Mouse (Mus musculus): ENCODE measurements around the gene Myh14.

GRCm38 (mm10) chr7:44675171-44675570 lies 4.5 kb upstream of the Myh14 start:
- TF ChIP-seq CTCF (conservative IDR thresholded peaks at IDR 0.05; ENCODE audit: low read length), result no peak
- no peak for TF ChIP-seq POU5F1 (IDR thresholded peaks at IDR 0.05; ENCODE audit: borderline replicate concordance, low read length)

Data from E14TG2a.4 (cell line).